Mouse (Mus musculus) megakaryocyte, adult 5-6 weeks (primary cell): ENCODE results near the gene Crat. TPM values are rescaled to one million over a fixed set of nuclear protein-coding genes. Genes with fewer than 3 reads are reported as not detected.

Source experiments
- ATAC-seq: 2 replicates; pipeline ENCODE4 v1.8.0; 2016; ENCODE audit warnings: mild to moderate bottlenecking, inconsistent platforms; ENCODE audit not compliant: poor library complexity, severe bottlenecking
- total RNA-seq, 2 experiments: library from RNA; stranded (forward) in 1 of 2; stranded (reverse) in 1 of 2; fragments of 153-499, 151-499 nt in 1 of 2; fragments of 221-1000, 200-1000 nt in 1 of 2; gene quantifications; 2 replicates each; pipeline versions ENCODE4 v1.2.3 to v1.2.4; 2015 to 2017

Gene Crat
- total RNA-seq, 2 experiments from 2014 or later: 13.9 to 29.6 TPM

- no peak for ATAC-seq
These were observed 36.3 kb downstream of the Crat start for GRCm38 (mm10) chr2:30379307-30379706.

- no peak for ATAC-seq
These were observed 37.9 kb downstream of the Crat start for GRCm38 (mm10) chr2:30377721-30378120.

GRCm38 (mm10) chr2:30375893-30376292, 39.7 kb downstream of the Crat start:
- no peak for ATAC-seq

- no peak for ATAC-seq
These were observed 42.9 kb downstream of the Crat start for GRCm38 (mm10) chr2:30372726-30373125.

GRCm38 (mm10) chr2:30371544-30371943, 44.1 kb downstream of the Crat start:
- no peak for ATAC-seq

GRCm38 (mm10) chr2:30366203-30366602, 49.4 kb downstream of the Crat start:
- ATAC-seq: no peak

- no peak for ATAC-seq
These were observed 50.1 kb downstream of the Crat start for GRCm38 (mm10) chr2:30365281-30366069.

GRCm38 (mm10) chr2:30363773-30364650, 51.6 kb downstream of the Crat start, which contains the start of gene Miga2:
TSS of gene Miga2 (plus strand) at chr2:30364233.
- peak; percentile 97 for ATAC-seq

- no peak for ATAC-seq
These were observed 52.7 kb downstream of the Crat start for GRCm38 (mm10) chr2:30362865-30363264.

- no peak for ATAC-seq
These were observed 55.0 kb downstream of the Crat start for GRCm38 (mm10) chr2:30360626-30361025.

GRCm38 (mm10) chr2:30358533-30359531, 56.8 kb downstream of the Crat start, which contains the start of gene Sh3glb2:
TSS of gene Sh3glb2 (minus strand) at chr2:30359337.
- peak; percentile 61 for ATAC-seq

- no peak for ATAC-seq
These were observed 57.8 kb downstream of the Crat start for GRCm38 (mm10) chr2:30357552-30358510.

GRCm38 (mm10) chr2:30356906-30357305, 58.7 kb downstream of the Crat start:
- ATAC-seq: no peak

- no peak for ATAC-seq
These were observed 59.3 kb downstream of the Crat start for GRCm38 (mm10) chr2:30356266-30356665.

GRCm38 (mm10) chr2:30355861-30356260, 59.8 kb downstream of the Crat start:
- ATAC-seq: no peak

- ATAC-seq: no peak
These were observed 64.5 kb downstream of the Crat start for GRCm38 (mm10) chr2:30351149-30351548.
